Mouse (Mus musculus): ENCODE results near the gene Gm3448. TPM values are rescaled to one million over a fixed set of nuclear protein-coding genes. Genes with fewer than 3 reads are reported as not detected.

Gm3448 gene
- polyA plus RNA-seq, 1 experiment from 2014 or later = 4.0 TPM

Other genes with a start within 250 kb of the Gm3448 start
- gene Wdr27, start 98.4 kb downstream of the Gm3448 start, polyA plus RNA-seq (2015; fragmentation: Nextera tagmentation; extraction: Ambion mirVana) = 6.8 and 7.4 TPM in 2 replicates
- gene 1600012H06Rik, start 98.4 kb downstream of the Gm3448 start, polyA plus RNA-seq (2015; fragmentation: Nextera tagmentation; extraction: Ambion mirVana) = 34.4 and 34.7 TPM in 2 replicates
- 26.0 and 26.9 TPM in 2 replicates for gene Phf10, start 80.3 kb downstream of the Gm3448 start, polyA plus RNA-seq (2015; fragmentation: Nextera tagmentation; extraction: Ambion mirVana)
- 8.3 and 9.1 TPM in 2 replicates for gene 9030025P20Rik, start 63.1 kb downstream of the Gm3448 start, polyA plus RNA-seq (2015; fragmentation: Nextera tagmentation; extraction: Ambion mirVana)
- gene Gm3417, start 62.7 kb downstream of the Gm3448 start, polyA plus RNA-seq (2015; fragmentation: Nextera tagmentation; extraction: Ambion mirVana) = 0.69 TPM in 1 of 2 replicates, not detected in the other
- 5.9 and 8.4 TPM in 2 replicates for gene Gm3435, start 31.4 kb downstream of the Gm3448 start, polyA plus RNA-seq (2015; fragmentation: Nextera tagmentation; extraction: Ambion mirVana)
- gene Ermard, start 329 bp downstream of the Gm3448 start, polyA plus RNA-seq (2015; fragmentation: Nextera tagmentation; extraction: Ambion mirVana) = 84.1 and 89.2 TPM in 2 replicates
- gene Tcte3, start within 50 bp of the Gm3448 start, polyA plus RNA-seq (2015; fragmentation: Nextera tagmentation; extraction: Ambion mirVana) = 0.64 TPM in 1 of 2 replicates, not detected in the other

All from kidney, embryonic 15.5 days (tissue).